Mouse (Mus musculus) stomach, postnatal 0 days (tissue): ENCODE data around the gene Esrrg.

Experiments used
- CTCF ChIP-seq: IDR thresholded peaks from 2 replicates; pipeline ENCODE4 v1.5.1; 2016; ENCODE audit warnings: antibody characterized with exemption, low read depth, mild to moderate bottlenecking, moderate library complexity
- EP300 ChIP-seq: optimal IDR thresholded peaks from 2 replicates; pipeline ENCODE3; 2016; ENCODE audit warnings: antibody characterized with exemption

DNA sequence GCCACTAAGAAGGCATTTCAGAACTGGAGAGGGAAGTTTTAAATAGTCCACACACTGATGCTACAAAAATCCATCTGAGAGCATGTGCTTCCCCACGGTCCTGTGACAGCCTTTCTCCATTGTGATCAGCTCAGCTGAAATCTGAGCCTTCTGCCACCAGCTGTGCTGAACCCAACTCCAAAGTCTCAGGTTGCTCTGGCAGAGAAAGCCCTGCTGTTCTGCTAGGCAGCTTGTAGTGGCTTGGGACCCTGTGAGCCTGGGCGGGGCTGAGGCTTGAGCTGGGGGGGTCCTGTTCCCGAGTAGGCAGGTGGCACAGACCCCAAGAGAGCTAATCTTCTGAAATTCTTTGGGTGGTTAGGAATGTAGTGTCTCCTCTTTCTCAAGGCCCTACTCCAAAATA, 299.3 kb downstream of the Esrrg start:
- TF ChIP-seq CTCF (no peak), EP300 (no peak)
